Mouse (Mus musculus) cerebellum, postnatal 25 days (tissue): Measurements from ENCODE around the gene Fpr-rs3.

Source experiments
- DNase-seq, 2 experiments: peaks; one replicate each; pipeline ENCODE4 v3.0.0; 2021; ENCODE audit warnings: mixed read lengths in 2 of 2

The Fpr-rs3 gene

DNA sequence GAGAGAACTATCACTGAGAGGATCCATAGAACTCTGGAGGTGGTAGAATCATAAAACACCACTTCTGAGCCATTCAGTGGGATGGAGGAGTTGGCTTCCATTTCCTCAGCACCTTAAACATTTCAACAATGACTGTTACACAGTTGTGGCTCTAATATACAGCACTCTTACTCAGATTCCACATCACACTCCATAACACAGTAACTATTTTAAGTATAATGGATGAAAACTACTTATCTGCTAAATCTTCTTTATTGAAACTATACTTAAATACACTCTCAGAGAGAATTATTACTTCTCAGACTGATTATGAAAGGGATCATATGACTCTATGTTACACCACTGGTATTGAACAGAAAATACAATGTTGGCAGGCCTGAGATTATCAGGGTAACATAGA lies at the start of gene Fpr-rs3:
TSS of gene Fpr-rs3 (minus strand) at position 101 of the 400 bp plus-strand sequence.
- no peak for DNase-seq

DNA sequence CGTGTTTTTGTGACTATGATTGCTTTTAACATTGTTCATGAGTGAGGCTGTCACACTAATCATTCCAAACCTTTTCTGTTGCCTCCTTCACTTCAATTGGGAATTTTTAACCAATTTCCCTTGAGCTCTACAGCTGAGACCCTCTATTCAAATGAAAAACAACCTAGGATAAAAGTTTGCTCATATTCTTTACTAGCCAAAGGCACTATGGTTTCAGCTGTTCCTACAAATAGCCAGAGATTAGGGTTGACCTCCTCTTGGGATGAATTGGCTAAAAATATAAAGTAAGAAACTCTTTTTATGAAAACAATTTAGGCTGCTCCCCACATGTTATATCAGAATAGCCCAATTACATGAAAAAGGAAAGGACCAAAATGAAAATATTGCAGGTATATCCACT lies 28.4 kb downstream of the Fpr-rs3 start, which contains the start of gene Vmn2r110:
TSS of gene Vmn2r110 (minus strand) at position 101 of the 400 bp plus-strand sequence.
- no peak for DNase-seq
